Mouse (Mus musculus) kidney, adult 2 months (tissue): ENCODE results near the gene Ccdc63. TPM values are rescaled to one million over a fixed set of nuclear protein-coding genes. Genes with fewer than 3 reads are reported as not detected.

Source experiments
- DNase-seq: peaks from one replicate; pipeline ENCODE4 v3.0.0; 2021
- H3K27ac ChIP-seq: fragments of 200-500 bp; 2 replicates; pipeline ENCODE4 v1.5.1; 2012; ENCODE audit warnings: low read depth, low read length, control low read depth, inconsistent platforms; ENCODE audit not compliant: insufficient read depth
- H3K27me3 ChIP-seq: fragments of 200-500 bp; replicated peaks from 2 replicates; pipeline ENCODE4 v1.6.1; 2012; ENCODE audit warnings: mild to moderate bottlenecking, moderate library complexity, low read length, inconsistent platforms; ENCODE audit not compliant: control insufficient read depth, insufficient read depth
- H3K36me3 ChIP-seq: fragments of 200-500 bp; 2 replicates; pipeline ENCODE4 v1.6.1; 2012; ENCODE audit warnings: mild to moderate bottlenecking, moderate library complexity, low read length, inconsistent platforms; ENCODE audit not compliant: control insufficient read depth, insufficient read depth
- H3K4me1 ChIP-seq: fragments of 200-500 bp; 2 replicates; pipeline ENCODE4 v1.6.1; 2011; ENCODE audit warnings: low read length; ENCODE audit not compliant: control insufficient read depth, insufficient read depth
- H3K4me3 ChIP-seq: fragments of 200-500 bp; 2 replicates; pipeline ENCODE4 v1.5.1; 2011; ENCODE audit warnings: mild to moderate bottlenecking, low read depth, low read length, control low read depth; ENCODE audit not compliant: insufficient read depth
- CTCF ChIP-seq: fragments of 200-500 bp; conservative IDR thresholded peaks from 2 replicates; pipeline ENCODE4 v1.5.1; 2011; ENCODE audit warnings: low read depth, mild to moderate bottlenecking, control low read depth, low read length, moderate library complexity, mixed read lengths; ENCODE audit not compliant: insufficient read depth, insufficient read length
- POLR2A ChIP-seq: fragments of 200-500 bp; IDR thresholded peaks from one replicate; pipeline ENCODE4 v1.6.1; 2011; ENCODE audit warnings: low read depth, low read length, control low read depth
- WGBS: fragments of 180-500 bp; shearing (Covaris S2); methylation state at CpG from one replicate; pipeline ENCODE4 v1.1.7; 2018; 5-methylcytosine and 5-hydroxymethylcytosine counted together
- polyA plus RNA-seq: library from polyadenylated mRNA; depleted of rRNA; stranded (reverse); fragments of >200 nt; gene quantifications from 2 replicates; pipeline ENCODE4 v1.2.3, GENCODE M21; 2012

The Ccdc63 gene
- polyA plus RNA-seq, 1 experiment: 0.09 TPM

- Histone ChIP-seq H3K27me3 (no peaks in the 10 kb centered on the region), H3K27ac (no peak overlapping the region), H3K4me1 (no peaks in the 10 kb centered on the region), H3K4me3 (no peak overlapping the region), H3K36me3 (no peaks in the 10 kb centered on the region)
- 65% methylated on average over 3 of the region's 3 CpGs for WGBS
- TF ChIP-seq CTCF (no peak), POLR2A (no peak)
- DNase-seq: no peak
These were observed 56.2 kb downstream of the Ccdc63 start for GRCm38 (mm10) chr5:122084470-122084869.

GRCm38 (mm10) chr5:122083282-122083681 lies 57.3 kb downstream of the Ccdc63 start:
- WGBS: 92% methylated on average over 2 of the region's 2 CpGs
- no peaks in the 10 kb centered on the region for H3K4me1 ChIP-seq
- no peaks in the 10 kb centered on the region for H3K36me3 ChIP-seq
- H3K27me3 ChIP-seq: no peaks in the 10 kb centered on the region
- no peak for DNase-seq
- TF ChIP-seq POLR2A (no peak), CTCF (no peak)
- H3K4me3 ChIP-seq: no peak overlapping the region
- no peak overlapping the region for H3K27ac ChIP-seq

- no peaks in the 10 kb centered on the region for H3K4me1 ChIP-seq
- 77% methylated on average over 13 of the region's 13 CpGs for WGBS
- H3K27ac ChIP-seq: no peak overlapping the region
- no peaks in the 10 kb centered on the region for H3K36me3 ChIP-seq
- no peaks in the 10 kb centered on the region for H3K27me3 ChIP-seq
- TF ChIP-seq CTCF (no peak), POLR2A (no peak)
- no peak overlapping the region for H3K4me3 ChIP-seq
- DNase-seq: no peak
These were observed 59.2 kb downstream of the Ccdc63 start for GRCm38 (mm10) chr5:122081471-122081870.

- Histone ChIP-seq H3K4me1 (no peaks in the 10 kb centered on the region), H3K36me3 (no peaks in the 10 kb centered on the region), H3K27me3 (no peaks in the 10 kb centered on the region), H3K27ac (no peak overlapping the region), H3K4me3 (no peak overlapping the region)
- WGBS: 54% methylated on average over 11 of the region's 11 CpGs
- TF ChIP-seq CTCF (no peak), POLR2A (no peak)
- no peak for DNase-seq
These were observed 59.7 kb downstream of the Ccdc63 start for GRCm38 (mm10) chr5:122080930-122081329.

GRCm38 (mm10) chr5:122079796-122080195 lies 60.8 kb downstream of the Ccdc63 start:
- no peak overlapping the region for H3K27ac ChIP-seq
- no peaks in the 10 kb centered on the region for H3K27me3 ChIP-seq
- peak; percentile 43; the same call in 1 of the 2 replicates for TF ChIP-seq CTCF
- no peak for TF ChIP-seq POLR2A
- H3K4me3 ChIP-seq: no peak overlapping the region
- DNase-seq: no peak
- WGBS: 81% methylated on average over 7 of the region's 7 CpGs
- no peaks in the 10 kb centered on the region for H3K4me1 ChIP-seq
- H3K36me3 ChIP-seq: no peaks in the 10 kb centered on the region

GRCm38 (mm10) chr5:122077244-122077643 lies 63.4 kb downstream of the Ccdc63 start:
- no peak for DNase-seq
- no peak for TF ChIP-seq CTCF
- no peak for TF ChIP-seq POLR2A
- Histone ChIP-seq H3K4me1 (no peaks in the 10 kb centered on the region), H3K4me3 (no peak overlapping the region), H3K36me3 (no peaks in the 10 kb centered on the region), H3K27ac (no peak overlapping the region), H3K27me3 (no peaks in the 10 kb centered on the region)
- 35% methylated on average over 4 of the region's 4 CpGs for WGBS

- 65% methylated on average over 3 of the region's 3 CpGs for WGBS
These were observed 64.9 kb downstream of the Ccdc63 start for GRCm38 (mm10) chr5:122075736-122076135.

GRCm38 (mm10) chr5:122071997-122072396 lies 68.6 kb downstream of the Ccdc63 start:
- Histone ChIP-seq H3K4me3 (no peak overlapping the region), H3K36me3 (no peaks in the 10 kb centered on the region), H3K27ac (no peak overlapping the region), H3K27me3 (no peaks in the 10 kb centered on the region), H3K4me1 (no peaks in the 10 kb centered on the region)
- DNase-seq: no peak
- no peak for TF ChIP-seq POLR2A
- TF ChIP-seq CTCF: no peak
- 76% methylated on average over 4 of the region's 4 CpGs for WGBS

More at GRCm38 (mm10) chr5:122075736-122076135, 64.9 kb downstream of the Ccdc63 start:
- no peak overlapping the region for H3K27ac ChIP-seq
- no peak overlapping the region for H3K4me3 ChIP-seq
- no peaks in the 10 kb centered on the region for H3K27me3 ChIP-seq
- H3K36me3 ChIP-seq: no peaks in the 10 kb centered on the region
- no peak for DNase-seq
- no peaks in the 10 kb centered on the region for H3K4me1 ChIP-seq
- no peak for TF ChIP-seq POLR2A
- TF ChIP-seq CTCF: 0 out of 2 replicates have a peak, but pooled peaks have one; percentile 24
